Mouse (Mus musculus) midbrain, postnatal 0 days (tissue): Measurements from ENCODE around the gene Cxcl10. TPM values are rescaled to one million over a fixed set of nuclear protein-coding genes. Genes with fewer than 3 reads are reported as not detected.

Source experiments
- ATAC-seq: fragments of 200-750 bp; cut with Nextera tagmentation; 2 replicates; pipeline ENCODE4 v1.8.0; 2017; ENCODE audit warnings: moderate number of reproducible peaks, mild to moderate bottlenecking, moderate TSS enrichment, moderate library complexity; ENCODE audit not compliant: low FRiP score
- DNase-seq: peaks from one replicate; pipeline ENCODE4 v3.0.0-alpha.2; 2015; ENCODE audit warnings: low spot score
- H3K27ac ChIP-seq: fragments of 300-500 bp; sonication (generic); 2 replicates; pipeline ENCODE4 v1.5.1; 2014; ENCODE audit warnings: low read depth, mild to moderate bottlenecking, low read length, mixed read lengths
- H3K27me3 ChIP-seq: fragments of 300-500 bp; sonication (generic); 2 replicates; pipeline ENCODE4 v1.6.1; 2014; ENCODE audit warnings: low read length, control low read depth, mixed read lengths; ENCODE audit not compliant: insufficient read depth
- H3K36me3 ChIP-seq: fragments of 300-500 bp; sonication (generic); 2 replicates; pipeline ENCODE4 v1.6.1; 2014; ENCODE audit warnings: low read length, control low read depth, mixed read lengths; ENCODE audit not compliant: insufficient read depth
- H3K4me1 ChIP-seq: fragments of 300-500 bp; sonication (generic); 2 replicates; pipeline ENCODE4 v1.6.1; 2014; ENCODE audit warnings: mild to moderate bottlenecking, control low read depth, antibody characterized with exemption, low read length, mixed read lengths; ENCODE audit not compliant: insufficient read depth
- H3K4me2 ChIP-seq: fragments of 300-500 bp; sonication (generic); 2 replicates; pipeline ENCODE4 v1.6.1; 2014; ENCODE audit warnings: low read depth, mild to moderate bottlenecking, low read length, mixed read lengths; ENCODE audit not compliant: poor library complexity, severe bottlenecking
- H3K4me3 ChIP-seq: fragments of 300-500 bp; sonication (generic); 2 replicates; pipeline ENCODE4 v1.5.1; 2014; ENCODE audit warnings: low read depth, mild to moderate bottlenecking, low read length, moderate library complexity
- H3K9ac ChIP-seq: fragments of 300-500 bp; sonication (generic); replicated peaks from 2 replicates; pipeline ENCODE4 v1.6.1; 2014; ENCODE audit warnings: mild to moderate bottlenecking, low read length, moderate library complexity, mixed read lengths; ENCODE audit not compliant: poor library complexity, severe bottlenecking
- H3K9me3 ChIP-seq: fragments of 300-500 bp; sonication (generic); 2 replicates; pipeline ENCODE4 v1.6.1; 2016; ENCODE audit warnings: low read length, control low read depth
- CTCF ChIP-seq: IDR thresholded peaks from 2 replicates; pipeline ENCODE4 v1.5.1; 2016; ENCODE audit warnings: antibody characterized with exemption, mild to moderate bottlenecking
- WGBS: fragments of 180-500 bp; shearing (Covaris S2); extraction: QIAGEN DNeasy Blood & Tissue Kit; methylation state at CpG from one replicate; pipeline ENCODE4 v1.1.7; 2014; 5-methylcytosine and 5-hydroxymethylcytosine counted together
- polyA plus RNA-seq: library from polyadenylated mRNA; unstranded; fragments of >200 nt; fragmentation: Nextera tagmentation; extraction: Ambion mirVana; gene quantifications from 2 replicates; pipeline ENCODE4 v1.2.1, GENCODE M21; 2015
- total RNA-seq: library from RNA; depleted of rRNA; stranded (reverse); fragments of >200 nt; gene quantifications from 2 replicates; pipeline ENCODE4 v1.2.3, GENCODE M21; 2014

Gene Cxcl10
- total and polyA plus RNA-seq, 2 experiments from 2014 or later: 0.28 TPM; not detected in 1

- 86% methylated on average over 6 of the region's 6 CpGs for WGBS
- DNase-seq (no peak), ATAC-seq (no peak)
- Histone ChIP-seq H3K4me2 (no peak overlapping the region), H3K9ac (no peak overlapping the region), H3K27ac (no peak overlapping the region), H3K4me3 (no peak overlapping the region), H3K36me3 (no peaks in the 10 kb centered on the region), H3K27me3 (no peaks in the 10 kb centered on the region), H3K9me3 (no peaks in the 10 kb centered on the region), H3K4me1 (no peaks in the 10 kb centered on the region)
- no peak for TF ChIP-seq CTCF
Observed at GRCm38 (mm10) chr5:92366565-92366964, 17.9 kb upstream of the Cxcl10 start.

GRCm38 (mm10) chr5:92365146-92365705 lies 16.5 kb upstream of the Cxcl10 start:
- DNase-seq (no peak), ATAC-seq (no peak)
- no peak for TF ChIP-seq CTCF
- 78% methylated on average over 11 of the region's 11 CpGs for WGBS
- no peaks in the 10 kb centered on the region for H3K27me3 ChIP-seq
- no peak overlapping the region for H3K9ac ChIP-seq
- no peak overlapping the region for H3K4me2 ChIP-seq
- no peaks in the 10 kb centered on the region for H3K9me3 ChIP-seq
- no peaks in the 10 kb centered on the region for H3K36me3 ChIP-seq
- H3K27ac ChIP-seq: no peak overlapping the region
- H3K4me1 ChIP-seq: no peaks in the 10 kb centered on the region
- H3K4me3 ChIP-seq: no peak overlapping the region

- no peak for DNase-seq
- TF ChIP-seq CTCF: no peak
- no peak overlapping the region for H3K4me3 ChIP-seq
- H3K4me2 ChIP-seq: no peak overlapping the region
- no peaks in the 10 kb centered on the region for H3K4me1 ChIP-seq
- ATAC-seq: no peak
- H3K27me3 ChIP-seq: no peaks in the 10 kb centered on the region
- no peaks in the 10 kb centered on the region for H3K9me3 ChIP-seq
- H3K27ac ChIP-seq: no peak overlapping the region
- H3K9ac ChIP-seq: no peak overlapping the region
- H3K36me3 ChIP-seq: no peaks in the 10 kb centered on the region
- 92% methylated on average over 5 of the region's 5 CpGs for WGBS
Observed at GRCm38 (mm10) chr5:92364011-92364410, 15.3 kb upstream of the Cxcl10 start.

GRCm38 (mm10) chr5:92363179-92363578 lies 14.5 kb upstream of the Cxcl10 start:
- Histone ChIP-seq H3K36me3 (no peaks in the 10 kb centered on the region), H3K4me2 (no peak overlapping the region), H3K9ac (no peak overlapping the region), H3K9me3 (no peaks in the 10 kb centered on the region), H3K4me3 (no peak overlapping the region), H3K4me1 (no peaks in the 10 kb centered on the region), H3K27me3 (no peaks in the 10 kb centered on the region), H3K27ac (no peak overlapping the region)
- ATAC-seq: no peak
- WGBS: 11% methylated on average over 4 of the region's 4 CpGs
- no peak for DNase-seq
- TF ChIP-seq CTCF: no peak

- no peaks in the 10 kb centered on the region for H3K36me3 ChIP-seq
- 73% methylated on average over 11 of the region's 11 CpGs for WGBS
- no peak for TF ChIP-seq CTCF
Observed at GRCm38 (mm10) chr5:92358767-92359455, 10.2 kb upstream of the Cxcl10 start.

GRCm38 (mm10) chr5:92358033-92358432 lies 9.3 kb upstream of the Cxcl10 start:
- WGBS: 62% methylated on average over 11 of the region's 12 CpGs
- H3K27me3 ChIP-seq: no peaks in the 10 kb centered on the region

More at GRCm38 (mm10) chr5:92358767-92359455, 10.2 kb upstream of the Cxcl10 start:
- H3K4me3 ChIP-seq: no peak overlapping the region
- no peaks in the 10 kb centered on the region for H3K9me3 ChIP-seq
- H3K4me1 ChIP-seq: no peaks in the 10 kb centered on the region
- no peak overlapping the region for H3K27ac ChIP-seq
- DNase-seq (no peak), ATAC-seq (no peak)
- no peak overlapping the region for H3K4me2 ChIP-seq
- no peak overlapping the region for H3K9ac ChIP-seq
- H3K27me3 ChIP-seq: no peaks in the 10 kb centered on the region

More at GRCm38 (mm10) chr5:92358033-92358432, 9.3 kb upstream of the Cxcl10 start:
- TF ChIP-seq CTCF: no peak
- Histone ChIP-seq H3K27ac (no peak overlapping the region), H3K9ac (no peak overlapping the region), H3K9me3 (no peaks in the 10 kb centered on the region), H3K4me1 (no peaks in the 10 kb centered on the region), H3K4me3 (no peak overlapping the region), H3K4me2 (no peak overlapping the region), H3K36me3 (no peaks in the 10 kb centered on the region)
- ATAC-seq (no peak), DNase-seq (no peak)
